Mouse (Mus musculus) CH12.LX (cell line): Measurements from ENCODE around the gene Robo3. TPM values are rescaled to one million over a fixed set of nuclear protein-coding genes. Genes with fewer than 3 reads are reported as not detected.

Experiments
- DNase-seq: peaks from one replicate; pipeline ENCODE4 v3.0.0-alpha.2; 2013; ENCODE audit errors: extremely low read depth
- H3K27ac ChIP-seq: 2 replicates; pipeline ENCODE4 v1.5.1; 2012; ENCODE audit warnings: low read depth, mild to moderate bottlenecking, control low read depth, moderate library complexity; ENCODE audit not compliant: insufficient read depth
- H3K27me3 ChIP-seq: replicated peaks from 2 replicates; pipeline ENCODE3; 2012; ENCODE audit warnings: inconsistent platforms
- H3K36me3 ChIP-seq, 2 experiments: replicated peaks in 1 of 2; 2 replicates each; pipeline versions ENCODE3 to v1.6.1; 2012; ENCODE audit warnings: inconsistent platforms in 1 of 2, low read length in 1 of 2, mild to moderate bottlenecking in 1 of 2, mixed read lengths in 1 of 2, moderate library complexity in 1 of 2; ENCODE audit not compliant: control insufficient read depth in 1 of 2, insufficient read depth in 1 of 2
- H3K4me1 ChIP-seq, 2 experiments: 2 replicates each; pipeline ENCODE4 v1.6.1; 2012; ENCODE audit warnings: inconsistent platforms in 1 of 2, moderate library complexity in 1 of 2; ENCODE audit not compliant: insufficient read depth in 2 of 2, control insufficient read depth in 1 of 2
- H3K4me2 ChIP-seq: 2 replicates; pipeline ENCODE4 v1.6.1; 2012; ENCODE audit warnings: low read depth, mild to moderate bottlenecking, control low read depth; ENCODE audit not compliant: poor library complexity, insufficient read depth, severe bottlenecking
- H3K4me3 ChIP-seq, 3 experiments: fragments of 150-350 bp in 1 of 3; sonication (generic) in 1 of 3; replicated peaks in 1 of 3; 2 replicates each; pipeline versions ENCODE3 to v1.5.1; 2011 to 2012; ENCODE audit warnings: low read depth in 2 of 3, low read length in 2 of 3, mild to moderate bottlenecking in 2 of 3, moderate library complexity in 2 of 3, control low read depth in 1 of 3, improper control_type of control experiment in 1 of 3, inconsistent platforms in 1 of 3, mixed read lengths in 1 of 3; ENCODE audit not compliant: poor library complexity in 1 of 3
- H3K79me2 ChIP-seq: replicated peaks from 2 replicates; pipeline ENCODE4 v1.6.1; 2012; ENCODE audit warnings: mild to moderate bottlenecking, moderate library complexity; ENCODE audit not compliant: control insufficient read depth, poor library complexity, insufficient read depth, severe bottlenecking; ENCODE audit errors: extremely low read depth
- H3K9ac ChIP-seq: 2 replicates; pipeline ENCODE4 v1.6.1; 2012; ENCODE audit warnings: low read depth, mild to moderate bottlenecking, control low read depth, moderate library complexity; ENCODE audit not compliant: insufficient read depth
- H3K9me3 ChIP-seq: replicated peaks from 2 replicates; pipeline ENCODE3; 2012; ENCODE audit warnings: low read length, inconsistent platforms, mixed read lengths
- CHD1 ChIP-seq: IDR thresholded peaks from 2 replicates; pipeline ENCODE4 v1.6.1; 2012; ENCODE audit warnings: low read depth, low read length, improper control_type of control experiment, inconsistent platforms
- CTCF ChIP-seq, 2 experiments: IDR thresholded peaks in 1 of 2; conservative IDR thresholded peaks in 1 of 2; 2 replicates each; pipeline ENCODE4 v1.5.1; 2011 to 2012; ENCODE audit warnings: low read depth in 2 of 2, low read length in 2 of 2, improper control_type of control experiment in 1 of 2, inconsistent platforms in 1 of 2, mild to moderate bottlenecking in 1 of 2, moderate library complexity in 1 of 2
- E2F4 ChIP-seq: IDR thresholded peaks from 2 replicates; pipeline ENCODE4 v1.6.1; 2011; ENCODE audit warnings: low read depth, low read length, improper control_type of control experiment; ENCODE audit not compliant: insufficient replicate concordance
- ETS1 ChIP-seq: conservative IDR thresholded peaks from 2 replicates; pipeline ENCODE4 v1.6.1; 2012; ENCODE audit warnings: low read depth, mild to moderate bottlenecking, inconsistent platforms, low read length, improper control_type of control experiment, moderate library complexity
- JUN ChIP-seq: IDR thresholded peaks from 2 replicates; pipeline ENCODE4 v1.6.1; 2011; ENCODE audit warnings: low read depth, mild to moderate bottlenecking, low read length, improper control_type of control experiment, moderate library complexity; ENCODE audit not compliant: insufficient read depth
- JUND ChIP-seq: conservative IDR thresholded peaks from 2 replicates; pipeline ENCODE4 v1.6.1; 2011; ENCODE audit warnings: low read depth, low read length, improper control_type of control experiment
- MAFK ChIP-seq: IDR thresholded peaks from 2 replicates; pipeline ENCODE4 v1.6.1; 2011; ENCODE audit warnings: low read length, improper control_type of control experiment; ENCODE audit not compliant: insufficient replicate concordance
- MAX ChIP-seq: IDR thresholded peaks from 2 replicates; pipeline ENCODE4 v1.6.1; 2011; ENCODE audit warnings: low read length, improper control_type of control experiment
- MAZ ChIP-seq: IDR thresholded peaks from 2 replicates; pipeline ENCODE4 v1.6.1; 2012; ENCODE audit warnings: low read depth, mild to moderate bottlenecking, inconsistent platforms, low read length, improper control_type of control experiment, moderate library complexity
- NRF1 ChIP-seq: IDR thresholded peaks from 2 replicates; pipeline ENCODE4 v1.6.1; 2014; ENCODE audit warnings: low read depth, mild to moderate bottlenecking, inconsistent platforms, low read length, improper control_type of control experiment, moderate library complexity
- POLR2AphosphoS2 ChIP-seq: IDR thresholded peaks from 2 replicates; pipeline ENCODE4 v1.6.1; 2011; ENCODE audit warnings: low read depth, low read length, improper control_type of control experiment
- RAD21 ChIP-seq: IDR thresholded peaks from 2 replicates; pipeline ENCODE4 v1.6.1; 2011; ENCODE audit warnings: low read depth, mild to moderate bottlenecking, low read length, improper control_type of control experiment, moderate library complexity
- RCOR1 ChIP-seq: conservative IDR thresholded peaks from 2 replicates; pipeline ENCODE4 v1.6.1; 2012; ENCODE audit warnings: low read depth, mild to moderate bottlenecking, inconsistent platforms, low read length, improper control_type of control experiment
- SMC3 ChIP-seq: IDR thresholded peaks from 2 replicates; pipeline ENCODE4 v1.6.1; 2011; ENCODE audit warnings: low read depth, low read length, improper control_type of control experiment
- TBP ChIP-seq: conservative IDR thresholded peaks from 2 replicates; pipeline ENCODE4 v1.6.1; 2011; ENCODE audit warnings: low read depth, low read length, improper control_type of control experiment
- USF1 ChIP-seq: IDR thresholded peaks from 2 replicates; pipeline ENCODE4 v1.6.1; 2014; ENCODE audit warnings: low read depth, mild to moderate bottlenecking, inconsistent platforms, low read length, improper control_type of control experiment
- ZC3H11A ChIP-seq: IDR thresholded peaks from 2 replicates; pipeline ENCODE4 v1.6.1; 2012; ENCODE audit warnings: low read depth, mild to moderate bottlenecking, inconsistent platforms, low read length, improper control_type of control experiment
- dilution Hi-C: fragments of 300-500 bp; cut with MboI; formaldehyde crosslinking; loops from 2 replicates; pipeline ENCODE4 v1.14.3; 2020; ENCODE audit warnings: low sequenced_read_pairs; ENCODE audit not compliant: extremely low pct_unique_long_range_greater_than_20kb, extremely low pct_ligation_motif_present
- in situ Hi-C: fragments of 300-500 bp; cut with MboI; formaldehyde crosslinking; loops from 3 replicates; pipeline ENCODE4 v1.14.3; 2019; ENCODE audit warnings: low sequenced_read_pairs, low pct_ligation_motif_present, low pct_unique_long_range_greater_than_20kb, mixed read lengths
- polyA plus RNA-seq: library from polyadenylated mRNA; unstranded; fragments of >175 nt; gene quantifications from 2 replicates; pipeline ENCODE4 v1.2.1, GENCODE M21; 2012; ENCODE audit warnings: low read depth; ENCODE audit not compliant: insufficient read length
- total RNA-seq, 2 experiments: library from RNA; depleted of rRNA; stranded (reverse); fragments of 300-350 nt in 1 of 2; fragments of >200 nt in 1 of 2; gene quantifications; 2 replicates each; pipeline ENCODE4 v1.2.3; 2012 to 2014

Robo3 gene
- total and polyA plus RNA-seq, 3 experiments: 0.41 to 0.76 (median 0.59) TPM

DNA sequence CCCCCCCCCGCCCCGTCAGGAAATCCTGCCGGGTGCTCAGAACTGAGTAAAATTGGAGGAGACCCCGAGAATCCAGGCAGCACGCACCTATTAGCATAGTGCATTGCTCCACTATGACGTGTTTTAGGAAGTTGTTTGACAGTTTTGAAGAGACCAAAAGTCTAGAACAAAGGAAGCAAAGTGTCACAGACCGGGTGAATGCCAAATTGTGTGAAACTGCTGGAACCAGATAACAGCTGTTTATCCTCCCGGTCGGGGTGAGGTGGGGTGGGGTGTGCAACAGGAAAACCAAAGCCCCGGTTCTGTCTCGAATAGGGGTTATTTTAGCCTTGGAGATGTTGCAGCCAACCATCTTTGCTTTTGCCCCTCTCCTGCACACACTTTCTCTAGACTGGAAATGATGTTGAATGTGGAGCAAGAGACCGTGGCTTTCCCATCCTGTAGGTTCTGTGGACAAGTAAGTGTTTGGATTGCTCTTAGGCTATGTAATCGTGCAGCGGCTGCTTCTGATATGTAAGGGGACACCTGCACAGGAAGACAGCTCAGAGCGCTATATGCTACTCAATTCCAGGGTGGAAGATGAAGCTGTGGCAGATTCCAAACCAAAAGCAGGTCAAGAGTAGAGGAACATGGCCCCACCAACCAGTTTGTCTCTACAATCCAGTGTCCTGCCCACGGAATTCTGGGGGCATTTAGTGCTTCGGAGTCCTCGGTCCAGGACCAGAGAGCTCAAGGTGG is 946 bp upstream of the Robo3 start:
- Histone ChIP-seq H3K27ac (no peak overlapping the region), H3K4me2 (no peak overlapping the region), H3K36me3 (no peaks in the 10 kb centered on the region), H3K79me2 (no peaks in the 10 kb centered on the region), H3K9me3 (no peaks in the 10 kb centered on the region), H3K9ac (no peak overlapping the region), H3K4me1 (peaks cover 3 to 38% of the 10 kb centered on the region in 2 experiments; a peak in 3 of 4 replicates), H3K27me3 (peaks cover 34% of the 10 kb centered on the region), H3K4me3 (no peak overlapping the region)
- in situ Hi-C loops (no loop called here), dilution Hi-C loops (no loop called here)
- DNase-seq: no peak
- TF ChIP-seq RAD21: no peak
- TF ChIP-seq TBP: no peak
- no peak for TF ChIP-seq E2F4
- TF ChIP-seq ZC3H11A: no peak
- TF ChIP-seq ETS1: no peak
- no peak for TF ChIP-seq MAZ
- no peak for TF ChIP-seq POLR2AphosphoS2
- TF ChIP-seq CHD1: no peak
- TF ChIP-seq JUND: no peak
- TF ChIP-seq RCOR1: no peak
- TF ChIP-seq USF1: no peak
- TF ChIP-seq MAFK: no peak
- no peak for TF ChIP-seq NRF1

DNA sequence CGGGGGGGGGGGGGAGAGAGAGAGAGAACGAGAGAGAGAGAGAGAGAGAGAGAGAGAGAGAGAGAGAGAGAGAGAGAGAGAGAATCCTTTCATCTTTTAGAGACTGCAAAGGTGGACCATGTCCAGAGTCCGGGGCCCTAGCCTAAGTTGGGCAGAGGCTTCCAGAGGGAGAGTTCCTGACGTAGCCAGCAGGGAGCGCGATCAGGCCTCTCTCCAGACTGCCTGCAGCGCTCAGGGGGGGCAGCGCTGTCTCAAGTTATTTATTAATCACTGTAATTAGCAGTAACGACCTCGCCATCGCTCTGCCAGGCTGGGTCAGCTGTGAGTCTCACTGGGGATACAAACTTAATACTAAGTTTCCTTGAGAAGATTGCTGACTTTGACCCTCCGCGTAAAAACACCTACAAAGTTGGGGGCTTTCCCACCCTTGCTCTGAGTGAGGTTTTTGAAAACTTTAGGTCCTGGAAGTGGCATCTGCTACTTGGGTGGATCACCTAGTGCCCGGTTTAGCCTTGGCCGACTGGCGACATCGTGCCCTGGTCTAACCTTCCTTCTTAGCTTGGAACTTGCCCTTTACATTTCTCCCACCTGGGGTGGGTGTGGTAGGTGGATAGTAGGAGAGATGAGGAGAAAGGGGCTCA is 900 bp downstream of the Robo3 start:
- no peak for TF ChIP-seq MAX
- peak; percentile 1 for TF ChIP-seq RAD21
- TF ChIP-seq CHD1: no peak
- no peak for TF ChIP-seq JUN
- peak in 1 of 2 experiments; percentile 35; a peak in 2 of 4 replicates for TF ChIP-seq CTCF (conservative IDR thresholded peaks at IDR 0.05 in 1 of 2, IDR thresholded peaks at IDR 0.05 in 1 of 2; ENCODE audit: low read depth in 2 of 2, low read length in 2 of 2)
- 0 out of 2 replicates have a peak, but pooled peaks have one; percentile 21 for TF ChIP-seq SMC3
- Histone ChIP-seq H3K27me3 (peaks cover 42% of the 10 kb centered on the region), H3K79me2 (no peaks in the 10 kb centered on the region), H3K9ac (no peak overlapping the region), H3K9me3 (no peaks in the 10 kb centered on the region), H3K4me3 (no peak overlapping the region), H3K36me3 (no peaks in the 10 kb centered on the region), H3K4me2 (peak overlapping the region; percentile 55), H3K4me1 (peaks cover 3 to 38% of the 10 kb centered on the region in 2 experiments; a peak in 3 of 4 replicates), H3K27ac (no peak overlapping the region)
- no peak for DNase-seq
- dilution Hi-C loops: no loop called here
- in situ Hi-C loops: no loop called here
